Mouse (Mus musculus) myocyte (in vitro differentiated cells): ENCODE data around the gene Arvcf.

ENCODE experiments used
- E2F4 ChIP-seq: IDR thresholded peaks from one replicate; pipeline ENCODE4 v1.6.1; 2011; ENCODE audit warnings: mild to moderate bottlenecking, control low read depth, moderate library complexity; ENCODE audit not compliant: insufficient read depth
- POLR2A ChIP-seq: IDR thresholded peaks from one replicate; pipeline ENCODE4 v1.6.1; 2011; ENCODE audit warnings: low read depth, mild to moderate bottlenecking, control low read depth, moderate library complexity; ENCODE audit not compliant: insufficient read length
- USF1 ChIP-seq: IDR thresholded peaks from one replicate; pipeline ENCODE4 v1.6.1; 2011; ENCODE audit warnings: low read depth, mild to moderate bottlenecking, control low read depth, moderate library complexity

DNA sequence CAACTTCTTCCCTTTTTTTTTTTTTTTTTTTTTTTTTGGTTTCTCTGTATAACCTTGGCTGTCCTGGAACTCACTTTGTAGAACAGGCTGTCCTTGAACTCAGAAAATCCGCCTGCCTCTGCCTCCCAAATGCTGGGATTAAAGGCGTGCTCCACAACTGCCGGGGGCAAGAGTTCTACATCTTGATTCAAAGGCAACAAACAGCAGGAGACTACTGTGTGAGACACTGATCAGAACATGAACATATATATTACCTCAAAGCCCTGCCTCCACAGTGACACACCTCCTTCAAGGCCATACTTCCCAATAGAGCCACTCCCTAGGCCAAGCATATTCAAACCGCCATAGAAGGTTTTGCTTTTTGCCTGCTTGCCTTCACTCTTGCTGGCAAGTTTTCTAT is 25.6 kb downstream of the Arvcf start:
- no peak for TF ChIP-seq POLR2A
- no peak for TF ChIP-seq USF1
- no peak for TF ChIP-seq E2F4
